Mouse (Mus musculus) midbrain, embryonic 11.5 days (tissue): ENCODE measurements at regions not wholly inside any gene's neighbourhood (a gene's known extent, or its start where the extent isn't known, plus 50 kb on each side); places are given as distances from the start of the nearest gene placed in this dataset.

Experiments used
- ATAC-seq: fragments of 200-750 bp; cut with Nextera tagmentation; 2 replicates; pipeline ENCODE4 v1.8.0; 2017; ENCODE audit warnings: moderate TSS enrichment, moderate library complexity; ENCODE audit not compliant: low FRiP score
- DNase-seq: peaks from one replicate; pipeline ENCODE4 v3.0.0; 2015; ENCODE audit warnings: low spot score; ENCODE audit errors: missing footprints
- H3K27ac ChIP-seq: fragments of 300-500 bp; sonication (generic); 2 replicates; pipeline ENCODE4 v1.5.1; 2014; ENCODE audit warnings: low read depth, low read length
- H3K27me3 ChIP-seq: fragments of 300-500 bp; sonication (generic); 2 replicates; pipeline ENCODE4 v1.6.1; 2014; ENCODE audit warnings: mild to moderate bottlenecking, low read length, moderate library complexity, mixed read lengths; ENCODE audit not compliant: control insufficient read depth, insufficient read depth
- H3K36me3 ChIP-seq: fragments of 300-500 bp; sonication (generic); 2 replicates; pipeline ENCODE4 v1.6.1; 2014; ENCODE audit warnings: mild to moderate bottlenecking, low read length, moderate library complexity, mixed read lengths; ENCODE audit not compliant: control insufficient read depth, insufficient read depth
- H3K4me1 ChIP-seq: fragments of 300-500 bp; sonication (generic); 2 replicates; pipeline ENCODE4 v1.6.1; 2014; ENCODE audit warnings: low read length; ENCODE audit not compliant: control insufficient read depth, insufficient read depth
- H3K4me2 ChIP-seq: fragments of 300-500 bp; sonication (generic); 2 replicates; pipeline ENCODE4 v1.6.1; 2014; ENCODE audit warnings: mild to moderate bottlenecking, moderate library complexity
- H3K4me3 ChIP-seq: fragments of 300-500 bp; sonication (generic); 2 replicates; pipeline ENCODE4 v1.5.1; 2014; ENCODE audit warnings: low read depth, low read length
- H3K9ac ChIP-seq: fragments of 300-500 bp; sonication (generic); 2 replicates; pipeline ENCODE4 v1.6.1; 2014; ENCODE audit warnings: low read length
- H3K9me3 ChIP-seq: fragments of 300-500 bp; sonication (generic); 2 replicates; pipeline ENCODE4 v1.6.1; 2016; ENCODE audit warnings: low read length; ENCODE audit not compliant: control insufficient read depth
- WGBS: fragments of 180-500 bp; shearing (Covaris S2); extraction: QIAGEN DNeasy Blood & Tissue Kit; methylation state at CpG from one replicate; pipeline ENCODE4 v1.1.7; 2014; 5-methylcytosine and 5-hydroxymethylcytosine counted together

DNA sequence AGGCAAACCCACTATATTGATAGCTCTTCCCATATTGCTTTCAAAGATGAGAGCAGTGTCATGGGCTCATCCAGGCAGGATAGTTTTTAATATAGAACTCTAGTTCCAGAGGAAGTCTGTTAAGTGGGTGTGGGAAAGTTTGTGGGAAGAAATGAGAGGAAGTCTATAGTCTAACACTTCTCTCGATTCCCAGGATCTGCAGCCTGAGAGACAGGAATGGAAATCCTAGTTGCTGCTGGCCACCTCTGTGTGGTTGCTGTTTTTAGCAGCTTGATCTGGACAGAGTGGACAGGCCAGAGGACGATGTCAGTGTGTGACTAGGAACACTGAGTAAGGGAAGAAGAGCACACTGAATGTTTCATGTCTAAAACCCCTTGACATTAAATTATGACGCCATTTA, 76.8 kb upstream of the Peli1 start:
- H3K27me3 ChIP-seq = no peaks in the 10 kb centered on the region
- no peaks in the 10 kb centered on the region for H3K9me3 ChIP-seq
- WGBS = 78% methylated on average over 3 of the region's 3 CpGs
- no peak overlapping the region for H3K4me3 ChIP-seq
- no peak overlapping the region for H3K9ac ChIP-seq
- H3K27ac ChIP-seq = no peak overlapping the region
- ATAC-seq (no peak), DNase-seq (no peak)
- no peak overlapping the region for H3K4me2 ChIP-seq
- peaks cover 27% of the 10 kb centered on the region for H3K4me1 ChIP-seq
- no peaks in the 10 kb centered on the region for H3K36me3 ChIP-seq

DNA sequence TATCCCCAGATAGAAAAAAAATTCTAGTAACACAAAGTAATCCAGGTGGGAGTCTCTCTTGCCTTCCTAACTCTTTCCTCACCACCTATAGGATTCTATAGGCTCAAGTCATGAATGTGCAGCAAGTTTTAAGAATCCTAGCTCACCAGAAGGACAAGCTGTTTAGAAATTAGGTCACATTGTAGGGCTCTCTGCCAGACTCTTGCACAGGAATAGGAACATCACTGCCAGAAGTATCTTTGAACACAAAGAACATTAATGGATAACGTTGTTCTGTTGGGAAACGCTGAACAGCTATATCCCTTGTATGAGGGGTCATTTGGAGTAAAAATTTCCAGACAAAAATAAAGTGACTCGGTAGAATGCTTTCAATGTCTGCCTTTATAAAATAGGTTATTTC, 75.6 kb upstream of the Peli1 start:
- DNase-seq = no peak
- no peaks in the 10 kb centered on the region for H3K9me3 ChIP-seq

DNA sequence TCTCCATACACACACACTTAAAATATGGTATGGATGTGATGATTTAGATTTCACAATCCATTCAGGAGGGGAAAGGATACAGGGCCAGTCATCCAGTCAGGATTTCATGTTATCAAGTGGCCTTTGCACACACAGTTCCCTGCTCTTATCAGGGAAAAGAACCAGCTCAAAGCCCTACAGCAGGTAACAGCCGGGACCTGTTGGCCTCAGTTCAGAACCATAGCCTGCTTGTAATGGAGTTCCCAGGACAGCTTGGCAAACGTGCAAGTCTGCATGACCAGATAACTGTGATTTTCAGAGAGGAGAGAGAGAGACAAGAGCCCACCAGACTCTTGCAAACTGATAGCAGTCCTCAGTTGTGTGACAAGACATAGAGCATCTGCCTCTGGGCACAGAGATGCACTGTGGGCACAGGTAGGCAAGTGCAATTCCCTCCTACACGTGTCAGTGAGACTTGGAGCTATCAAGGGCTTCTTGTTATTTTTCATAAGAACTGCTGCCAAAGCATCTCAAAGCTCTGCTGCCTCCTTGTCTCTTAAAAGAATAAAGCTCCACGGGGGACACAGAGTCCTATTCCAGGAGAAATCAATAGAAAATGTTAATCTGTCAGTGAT, 74.9 kb upstream of the Peli1 start:
- DNase-seq (no peak), ATAC-seq (no peak)
- 31% methylated on average over 4 of the region's 4 CpGs for WGBS
- Histone ChIP-seq H3K4me2 (no peak overlapping the region), H3K4me3 (no peak overlapping the region), H3K36me3 (no peaks in the 10 kb centered on the region), H3K27me3 (no peaks in the 10 kb centered on the region), H3K27ac (no peak overlapping the region), H3K9me3 (no peaks in the 10 kb centered on the region), H3K4me1 (peaks cover 14% of the 10 kb centered on the region), H3K9ac (no peak overlapping the region)

More for the DNA sequence above, 75.6 kb upstream of the Peli1 start:
- no peak for ATAC-seq
- Histone ChIP-seq H3K4me1 (peaks cover 21% of the 10 kb centered on the region), H3K9ac (no peak overlapping the region), H3K27me3 (no peaks in the 10 kb centered on the region), H3K4me3 (no peak overlapping the region), H3K36me3 (no peaks in the 10 kb centered on the region), H3K27ac (no peak overlapping the region), H3K4me2 (no peak overlapping the region)
- 89% methylated on average over 3 of the region's 3 CpGs for WGBS

- H3K4me1 ChIP-seq = peaks cover 12% of the 10 kb centered on the region
- no peaks in the 10 kb centered on the region for H3K27me3 ChIP-seq
- WGBS = 68% methylated on average over 6 of the region's 6 CpGs
- H3K27ac ChIP-seq = no peak overlapping the region
- H3K9me3 ChIP-seq = no peaks in the 10 kb centered on the region
- H3K4me2 ChIP-seq = no peak overlapping the region
- no peak for DNase-seq
- no peaks in the 10 kb centered on the region for H3K36me3 ChIP-seq
- H3K4me3 ChIP-seq = no peak overlapping the region
- no peak overlapping the region for H3K9ac ChIP-seq
- no peak for ATAC-seq
Observed at GRCm38 (mm10) chr11:21016791-21017329, 74.2 kb upstream of the Peli1 start.

DNA sequence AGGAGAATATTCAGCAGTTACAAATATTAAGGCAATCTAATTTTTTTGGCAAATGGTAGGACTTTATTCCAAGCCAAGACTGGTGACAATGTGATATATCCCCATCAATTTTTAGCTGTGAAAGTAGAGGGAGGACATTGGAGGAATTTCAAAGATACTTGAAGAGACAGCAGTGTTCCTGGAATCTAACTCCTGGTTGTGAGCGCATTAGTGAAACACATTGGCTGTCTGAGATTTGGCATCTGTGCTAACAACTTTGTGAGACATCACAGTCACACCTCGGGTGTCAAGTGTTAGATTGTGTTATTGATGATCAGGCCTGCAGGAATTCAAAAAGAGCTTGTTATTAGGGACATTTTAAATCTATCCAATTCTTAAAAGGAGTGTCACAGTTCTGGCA, 71.3 kb upstream of the Peli1 start:
- Histone ChIP-seq H3K27ac (no peak overlapping the region), H3K9ac (no peak overlapping the region), H3K4me2 (no peak overlapping the region), H3K9me3 (no peaks in the 10 kb centered on the region), H3K27me3 (no peaks in the 10 kb centered on the region), H3K4me1 (peaks cover 12% of the 10 kb centered on the region), H3K4me3 (no peak overlapping the region), H3K36me3 (no peaks in the 10 kb centered on the region)
- no peak for DNase-seq
- ATAC-seq = no peak
- WGBS = 84% methylated on average over 2 of the region's 2 CpGs

DNA sequence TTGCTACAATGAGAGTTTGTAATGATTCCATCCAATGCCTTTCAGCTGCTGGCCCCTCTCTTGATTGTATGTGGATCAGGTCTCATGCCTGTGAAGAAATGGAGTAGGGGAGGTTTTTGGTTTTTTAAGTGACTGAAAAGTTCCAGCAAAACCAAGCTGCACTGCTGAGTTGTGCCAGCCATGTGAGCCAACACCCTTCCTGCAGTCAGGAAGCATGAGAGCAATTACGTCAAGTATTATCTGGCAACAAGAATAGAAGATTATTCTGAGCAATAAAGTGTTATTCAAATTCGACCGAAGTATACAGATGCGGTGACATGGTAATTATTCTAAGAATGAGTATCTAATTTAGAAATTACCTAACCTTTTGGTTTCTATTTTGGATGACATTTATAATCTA, 67.0 kb upstream of the Peli1 start:
- Histone ChIP-seq H3K27ac (no peak overlapping the region), H3K4me1 (no peaks in the 10 kb centered on the region), H3K36me3 (no peaks in the 10 kb centered on the region), H3K4me3 (no peak overlapping the region), H3K4me2 (no peak overlapping the region), H3K27me3 (no peaks in the 10 kb centered on the region), H3K9me3 (no peaks in the 10 kb centered on the region), H3K9ac (no peak overlapping the region)
- 88% methylated on average over 4 of the region's 4 CpGs for WGBS
- ATAC-seq (no peak), DNase-seq (no peak)

DNA sequence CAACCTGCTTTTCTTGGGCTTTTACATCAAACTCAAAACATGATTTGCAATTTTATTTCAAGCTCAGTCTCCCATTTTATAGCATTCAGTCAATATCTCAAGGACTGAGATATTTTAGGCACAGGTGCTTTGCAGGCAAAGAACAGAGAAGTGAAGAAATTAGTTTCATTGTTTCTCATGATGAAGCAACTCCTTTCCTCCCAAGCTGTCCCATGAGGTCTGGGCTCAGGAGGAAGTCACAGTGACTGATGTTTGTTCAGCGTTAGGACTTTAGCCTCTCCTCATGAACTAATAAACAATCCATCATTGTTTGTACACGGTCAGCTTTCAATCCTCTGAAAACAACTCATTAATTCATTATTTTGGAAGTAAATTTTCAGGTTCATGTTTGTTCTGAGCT, 66.6 kb upstream of the Peli1 start:
- ATAC-seq (no peak), DNase-seq (no peak)
- H3K27ac ChIP-seq = no peak overlapping the region
- no peaks in the 10 kb centered on the region for H3K4me1 ChIP-seq
- no peak overlapping the region for H3K4me2 ChIP-seq
- no peak overlapping the region for H3K9ac ChIP-seq
- no peaks in the 10 kb centered on the region for H3K27me3 ChIP-seq
- H3K36me3 ChIP-seq = no peaks in the 10 kb centered on the region
- H3K4me3 ChIP-seq = no peak overlapping the region
- no peaks in the 10 kb centered on the region for H3K9me3 ChIP-seq
- 70% methylated on average over 2 of the region's 2 CpGs for WGBS

DNA sequence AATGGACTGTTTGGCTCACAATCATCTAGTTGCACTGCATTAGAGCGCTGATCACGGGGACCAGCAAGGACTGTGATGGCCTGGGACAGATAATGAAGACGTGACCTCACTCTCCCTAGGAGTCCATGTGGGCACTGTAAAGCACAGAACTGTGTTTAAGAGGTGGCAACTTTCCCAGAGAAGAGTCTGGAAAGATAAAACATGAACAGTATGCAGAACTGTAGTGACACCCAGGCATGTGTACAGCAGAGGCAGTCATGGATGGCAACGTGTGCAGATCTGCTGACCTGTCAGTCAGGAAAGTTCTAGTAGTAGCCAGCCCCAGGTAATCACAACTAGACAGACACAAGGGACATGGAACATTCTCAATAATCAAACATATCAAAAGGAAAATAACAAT, 63.8 kb upstream of the Peli1 start:
- no peaks in the 10 kb centered on the region for H3K36me3 ChIP-seq
- DNase-seq (no peak), ATAC-seq (no peak)
- no peaks in the 10 kb centered on the region for H3K4me1 ChIP-seq
- no peaks in the 10 kb centered on the region for H3K27me3 ChIP-seq
- no peak overlapping the region for H3K4me2 ChIP-seq
- H3K9ac ChIP-seq = no peak overlapping the region
- no peak overlapping the region for H3K27ac ChIP-seq
- H3K9me3 ChIP-seq = no peaks in the 10 kb centered on the region
- H3K4me3 ChIP-seq = no peak overlapping the region
- WGBS = 87% methylated on average over 4 of the region's 4 CpGs

- DNase-seq (no peak), ATAC-seq (no peak)
- 98% methylated on average over 6 of the region's 6 CpGs for WGBS
- Histone ChIP-seq H3K27ac (no peak overlapping the region), H3K27me3 (no peaks in the 10 kb centered on the region), H3K4me2 (no peak overlapping the region), H3K9me3 (no peaks in the 10 kb centered on the region), H3K4me1 (no peaks in the 10 kb centered on the region), H3K4me3 (no peak overlapping the region), H3K9ac (no peak overlapping the region), H3K36me3 (no peaks in the 10 kb centered on the region)
Observed at GRCm38 (mm10) chr11:21030362-21030761, 60.7 kb upstream of the Peli1 start.
